Mouse (Mus musculus): Measurements from ENCODE around the gene Slitrk4.

GRCm38 (mm10) chrX:64275501-64276289 lies 1.1 kb downstream of the Slitrk4 start:
- TF ChIP-seq CTCF (IDR thresholded peaks at IDR 0.05; ENCODE audit: control insufficient read depth, insufficient read depth, insufficient replicate concordance, low read depth, low read length) (no peak), POLR2A (IDR thresholded peaks at IDR 0.05; ENCODE audit: control insufficient read depth, low read depth, low read length) (no peak)

Data from testis, adult 2 months (tissue).